Mouse (Mus musculus) embryo, embryonic 11.5 days (tissue): ENCODE data around the gene Sbno2.
A peak's percentile ranks its signal among the peaks of the same experiment; 100 is the strongest.
"Not testable (repeated sequence)": the region's sequence is repeated elsewhere in the genome, so short reads cannot be mapped to it uniquely, and the experiment has no call there.

Experiments
- DNase-seq: peaks from one replicate; pipeline ENCODE4 v3.0.0-alpha.2; 2012; ENCODE audit warnings: low read depth, low spot score

The Sbno2 gene

DNA sequence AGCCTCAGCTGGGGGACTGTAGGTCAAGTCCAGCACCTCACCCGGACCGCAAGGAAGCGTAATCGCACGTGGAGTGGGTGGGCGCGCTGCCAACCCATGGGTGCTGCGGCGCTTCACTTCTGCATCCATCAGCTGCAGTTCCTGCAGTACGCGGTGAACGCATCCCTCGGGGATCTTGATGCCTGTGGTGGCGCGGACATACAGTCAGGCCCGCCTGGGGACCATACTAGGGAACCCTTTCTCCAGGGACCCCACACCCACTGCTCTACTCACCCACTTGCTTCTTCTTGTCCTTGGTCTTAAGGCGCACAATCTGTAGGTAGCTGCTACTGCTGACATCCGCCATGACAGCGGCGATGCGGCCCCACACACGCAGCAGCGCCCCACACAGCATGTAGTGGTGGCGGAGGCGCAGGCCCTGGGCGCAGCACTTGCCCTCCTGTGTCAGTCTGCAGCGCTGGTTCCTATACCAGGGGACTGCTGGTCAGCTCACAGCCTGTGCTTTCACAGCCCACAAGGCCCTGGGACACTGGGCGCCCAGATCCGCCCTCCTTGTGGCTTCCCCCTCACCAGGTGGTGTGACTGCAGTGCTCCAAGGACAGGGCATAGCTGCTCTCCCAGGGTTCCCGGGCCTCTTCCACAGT is 47.6 kb downstream of the Sbno2 start:
- no peak for DNase-seq

DNA sequence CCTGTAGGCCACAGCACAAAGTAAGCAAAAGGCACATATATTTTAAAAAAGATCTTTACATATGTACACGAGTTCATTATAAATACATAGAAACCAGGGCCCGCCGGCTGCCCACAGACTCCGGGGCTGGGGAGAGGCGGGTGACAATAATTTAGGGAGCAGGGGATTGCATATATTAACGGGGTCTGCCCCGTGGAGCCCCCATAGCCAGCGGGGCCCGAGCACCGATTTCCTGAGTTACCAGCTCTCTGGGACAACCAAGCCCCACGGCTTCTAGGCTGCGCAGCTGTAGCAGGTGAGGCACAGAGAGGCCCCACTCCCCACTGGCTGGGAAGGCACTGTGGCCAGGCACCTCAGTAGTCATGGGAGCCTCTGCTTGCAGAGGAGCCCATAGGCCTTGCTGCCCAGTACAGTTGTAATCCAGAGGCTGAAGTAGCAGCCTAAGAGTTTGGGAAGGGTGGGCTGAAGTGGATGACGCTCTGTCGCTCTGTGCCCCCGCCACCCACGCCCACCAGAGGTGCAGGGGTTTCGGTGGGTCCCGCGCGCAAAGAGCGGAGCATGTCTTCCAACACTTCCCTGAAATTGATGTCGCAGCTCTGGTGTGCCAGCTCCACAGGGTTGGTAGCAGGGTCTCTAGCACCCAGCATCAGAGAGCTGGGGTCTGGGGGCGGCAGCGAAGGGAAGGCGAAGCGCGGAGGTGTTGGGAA is 48.2 kb downstream of the Sbno2 start:
- no peak for DNase-seq

DNA sequence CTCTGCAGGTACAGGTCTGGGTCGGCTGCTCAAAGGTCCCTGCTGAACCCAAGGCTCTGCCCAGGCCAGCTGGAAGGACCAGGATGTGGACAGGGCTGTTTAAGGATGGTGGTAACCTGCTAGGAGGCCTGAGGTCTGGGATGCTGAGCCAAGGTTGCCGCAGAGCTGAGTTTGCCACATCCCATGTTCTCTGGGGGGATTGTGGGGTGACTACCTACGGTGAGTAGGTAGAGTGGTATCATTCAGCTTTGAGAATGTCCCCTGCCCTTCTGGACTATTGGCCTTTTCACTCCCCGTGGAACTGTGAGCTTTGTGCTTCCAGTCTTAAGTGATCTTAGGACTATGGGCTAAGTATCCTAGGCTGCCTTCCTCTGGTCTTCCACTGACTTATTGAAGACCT is 48.9 kb downstream of the Sbno2 start:
- no peak for DNase-seq

DNA sequence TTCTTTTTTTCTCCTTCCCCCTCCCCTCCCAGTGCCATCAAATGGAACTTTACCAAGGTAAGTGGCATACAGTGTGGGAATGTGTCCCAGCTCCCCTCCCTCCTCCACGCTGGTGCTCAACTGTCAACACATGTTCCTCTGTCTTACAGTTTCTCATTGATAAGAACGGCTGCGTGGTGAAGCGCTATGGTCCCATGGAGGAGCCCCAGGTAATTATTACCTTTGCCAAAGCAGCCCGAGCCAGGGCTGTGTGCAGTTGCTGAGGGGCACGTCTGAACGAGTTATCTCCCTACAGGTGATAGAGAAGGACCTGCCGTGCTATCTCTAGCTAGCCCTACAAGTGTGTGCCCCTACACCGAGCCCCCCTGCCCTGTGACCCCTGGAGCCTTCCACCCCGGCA is 49.5 kb downstream of the Sbno2 start:
- no peak for DNase-seq

DNA sequence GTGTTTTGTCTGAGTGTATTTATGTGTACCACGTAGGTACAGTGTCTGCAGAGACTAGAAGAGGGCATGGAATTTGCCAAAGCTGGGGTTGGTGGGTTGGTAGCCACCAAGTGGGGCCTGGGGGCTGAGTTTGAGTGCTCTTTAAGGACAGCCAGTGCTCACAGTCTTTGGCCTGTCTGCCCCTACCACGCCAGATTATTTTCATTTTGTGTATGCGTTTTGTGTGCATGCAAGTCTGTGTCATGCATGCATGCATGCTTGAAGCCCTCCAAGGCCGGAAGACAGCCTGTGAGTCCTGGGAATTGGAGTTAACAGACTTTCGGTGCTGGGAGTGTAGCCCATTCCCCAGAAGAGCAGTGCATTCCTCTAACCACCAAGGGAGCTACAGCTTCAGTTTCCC is 50.0 kb downstream of the Sbno2 start:
- DNase-seq: no peak

DNA sequence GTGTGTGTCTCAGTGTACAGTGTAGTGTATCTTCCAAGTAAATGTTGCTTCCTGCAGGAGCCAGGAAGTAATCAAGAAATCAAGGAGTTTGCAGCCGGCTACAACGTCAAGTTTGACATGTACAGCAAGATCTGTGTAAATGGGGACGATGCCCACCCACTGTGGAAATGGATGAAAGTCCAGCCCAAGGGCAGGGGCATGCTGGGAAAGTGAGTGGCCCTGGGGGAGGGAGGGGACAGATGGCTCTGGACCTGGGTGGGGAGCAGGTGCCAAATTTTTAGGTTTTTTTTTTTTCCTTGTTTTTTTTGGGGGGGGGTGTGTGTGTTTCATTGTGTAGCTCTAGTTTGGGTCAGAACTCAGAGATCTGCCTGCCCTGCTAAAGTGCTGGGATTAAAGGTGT is 50.5 kb downstream of the Sbno2 start:
- not testable (repeated sequence) for DNase-seq

DNA sequence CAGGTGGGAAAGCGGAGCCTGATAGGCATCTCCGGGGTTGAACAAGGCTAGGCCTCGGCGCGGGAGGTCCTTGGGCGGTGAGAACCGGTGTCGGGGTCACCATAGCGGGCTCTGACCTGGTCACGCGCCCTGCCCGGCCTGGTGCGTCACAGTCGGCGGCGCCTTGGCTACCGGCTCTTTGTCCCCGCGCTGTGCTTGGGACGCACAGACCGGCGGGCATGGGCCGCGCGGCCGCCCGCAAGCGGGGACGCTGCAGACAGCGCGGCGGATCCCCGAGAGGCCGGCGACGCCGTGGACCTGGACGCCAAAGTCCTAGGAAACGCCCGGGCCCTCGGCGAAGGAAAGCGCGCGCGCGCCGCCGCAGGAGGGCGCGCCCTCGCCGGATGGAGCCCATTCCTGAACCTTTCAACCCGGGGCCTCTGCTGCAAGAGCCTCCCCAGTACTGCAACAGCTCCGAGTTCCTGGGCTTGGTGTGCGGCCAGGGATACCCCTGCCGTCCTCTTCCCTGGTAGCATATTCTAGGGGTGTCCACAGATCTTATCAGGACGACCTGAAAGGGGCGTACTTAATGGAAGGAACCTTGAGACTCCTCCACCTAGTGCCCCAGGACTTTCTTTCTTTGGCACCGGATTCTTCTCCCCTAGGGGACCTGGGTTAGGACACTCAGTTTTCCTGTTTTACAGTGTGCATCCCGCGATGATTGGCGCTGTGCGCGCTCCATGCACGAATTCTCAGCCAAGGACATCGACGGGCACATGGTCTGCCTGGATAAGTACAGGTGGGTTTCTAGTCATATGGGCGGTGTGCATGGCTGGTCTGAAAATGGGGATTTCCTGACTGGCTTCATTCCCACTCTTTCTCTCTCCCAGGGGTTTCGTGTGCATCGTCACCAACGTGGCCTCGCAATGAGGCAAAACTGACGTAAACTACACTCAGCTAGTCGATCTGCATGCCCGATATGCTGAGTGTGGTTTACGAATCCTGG is 51.2 kb downstream of the Sbno2 start:
- peak; percentile 52 for DNase-seq

DNA sequence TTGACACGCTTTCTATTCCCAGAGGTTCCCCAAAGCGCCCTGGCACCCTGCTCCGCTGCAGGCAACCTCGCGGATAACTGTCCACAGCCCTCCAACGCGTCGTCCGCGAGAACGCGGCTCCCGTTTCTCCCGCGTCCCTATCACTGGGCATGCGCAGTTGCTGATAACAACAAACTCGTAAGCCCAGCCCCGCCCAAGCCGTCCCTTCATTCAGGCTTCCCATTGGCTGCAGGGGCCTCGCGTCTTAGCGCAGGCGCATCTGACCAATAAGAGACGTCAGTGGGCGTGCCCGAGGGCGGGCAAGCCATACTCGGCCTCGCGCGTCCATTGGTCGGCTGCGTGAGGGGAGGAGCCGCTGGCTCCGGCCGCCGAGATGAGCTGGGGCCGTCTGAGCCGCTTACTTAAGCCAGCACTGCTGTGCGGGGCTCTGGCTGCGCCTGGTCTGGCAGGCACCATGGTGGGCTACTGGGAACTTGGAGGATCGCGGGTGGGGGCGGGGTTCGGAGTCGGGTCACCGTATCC is 52.1 kb downstream of the Sbno2 start:
- peak; percentile 100 for DNase-seq

DNA sequence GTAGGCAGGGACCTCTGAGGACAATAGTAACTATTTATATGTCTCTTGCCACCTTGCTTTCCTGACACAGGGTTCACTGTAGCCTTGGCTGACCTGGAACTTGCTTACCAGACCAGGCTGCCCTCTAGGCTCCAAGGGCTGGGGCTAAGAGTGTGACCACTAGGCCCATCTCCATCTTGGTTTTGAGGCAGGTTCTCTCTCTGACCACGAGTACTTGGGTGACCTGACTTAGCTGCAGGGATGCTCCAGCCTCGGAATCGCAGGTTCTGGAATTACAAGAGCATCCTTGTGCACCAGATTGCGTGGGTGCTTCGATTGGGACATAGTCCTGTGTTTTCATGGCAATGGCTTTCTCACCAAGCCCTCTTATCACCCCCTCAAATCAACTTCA is 53.0 kb downstream of the Sbno2 start:
- DNase-seq: no peak

DNA sequence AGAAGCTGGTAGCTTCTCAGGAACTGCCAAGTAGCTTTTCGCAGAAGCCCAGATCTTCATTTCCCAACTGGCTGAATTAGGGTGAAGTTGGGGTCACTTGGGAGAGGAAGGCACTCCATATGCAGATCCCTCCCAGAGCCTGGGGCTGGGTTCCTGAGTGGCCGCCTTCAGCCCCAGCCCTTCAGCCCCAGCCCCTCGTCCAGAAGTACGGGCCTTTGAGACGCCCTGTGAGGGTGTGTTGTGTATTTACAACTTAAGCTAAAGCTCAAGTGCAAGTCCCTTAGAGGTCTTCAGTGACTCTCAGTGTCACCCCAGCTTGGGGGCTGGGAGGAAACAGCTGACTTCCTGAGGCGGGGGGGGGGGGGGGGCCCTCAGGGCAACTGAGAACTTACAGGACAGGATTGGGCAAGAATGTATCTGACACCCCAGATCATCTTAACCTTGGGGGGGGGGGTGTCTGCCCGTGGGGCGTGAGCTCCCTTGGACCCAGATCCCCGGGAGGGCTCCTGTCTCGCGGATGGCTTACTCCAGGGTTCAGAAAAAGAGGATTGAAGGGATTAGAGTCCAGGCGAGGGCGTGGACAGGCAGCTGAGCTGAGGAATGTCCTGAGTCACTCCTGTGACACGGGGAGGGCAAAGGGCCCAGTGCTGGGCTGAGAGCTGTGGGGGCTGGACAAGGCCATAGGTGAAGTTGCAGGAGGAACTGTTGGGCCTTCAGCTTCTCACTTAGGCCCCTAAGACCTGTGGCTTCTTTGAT is 53.6 kb downstream of the Sbno2 start:
- no peak for DNase-seq

DNA sequence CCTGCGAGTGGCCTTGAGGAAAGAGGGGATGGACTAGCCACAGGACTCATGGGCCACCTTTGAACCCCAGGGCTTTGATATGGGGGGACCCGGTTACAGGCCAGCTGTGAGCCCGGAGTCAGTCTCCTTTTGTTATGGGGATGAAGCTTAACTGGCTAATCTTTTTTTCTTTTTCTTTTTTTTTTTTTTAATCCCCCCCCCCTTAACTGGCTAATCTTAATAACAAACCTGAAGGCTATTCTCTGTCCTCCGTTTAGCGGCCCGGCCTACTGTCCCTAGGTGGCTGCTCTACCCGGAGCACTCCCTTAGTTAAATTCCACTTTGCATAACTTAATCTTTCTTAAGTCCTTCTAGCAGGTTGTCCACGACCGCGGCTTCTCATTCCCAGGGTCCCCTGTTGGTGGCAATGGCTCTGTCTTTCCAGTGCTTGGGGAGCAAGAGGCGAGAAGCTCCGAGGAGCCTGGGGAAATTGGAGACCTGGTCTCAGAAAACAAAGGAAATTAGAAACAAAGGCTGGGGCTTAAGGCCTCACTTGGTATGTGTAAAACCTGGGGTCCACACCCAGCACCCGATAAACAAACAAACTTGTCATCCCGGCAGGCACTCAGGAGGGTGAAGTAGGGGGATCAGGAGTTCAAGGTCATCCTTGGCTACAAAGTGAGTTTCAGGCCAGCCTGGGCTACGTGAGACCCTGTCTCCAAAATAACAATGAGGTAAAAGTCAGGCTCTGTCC is 54.3 kb downstream of the Sbno2 start:
- no peak for DNase-seq

DNA sequence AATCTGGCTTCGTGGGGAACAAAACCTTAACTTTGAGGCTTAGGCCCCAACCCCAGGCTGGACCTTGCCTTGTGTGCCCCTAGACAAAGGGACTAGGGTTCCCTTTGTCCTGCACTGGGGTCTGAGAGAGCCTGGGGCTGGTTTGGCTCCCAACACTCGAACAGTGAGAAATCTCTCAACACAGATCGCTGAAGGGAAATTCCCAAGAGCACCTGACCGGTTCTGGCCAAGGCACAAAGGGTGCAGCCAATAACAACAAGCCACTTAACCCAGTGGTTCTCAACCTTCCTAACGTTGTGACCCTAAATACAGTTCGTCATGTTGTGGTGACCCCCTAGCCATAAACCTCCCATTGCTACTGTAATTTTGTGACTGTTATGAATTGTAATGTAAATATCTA is 55.1 kb downstream of the Sbno2 start:
- no peak for DNase-seq

DNA sequence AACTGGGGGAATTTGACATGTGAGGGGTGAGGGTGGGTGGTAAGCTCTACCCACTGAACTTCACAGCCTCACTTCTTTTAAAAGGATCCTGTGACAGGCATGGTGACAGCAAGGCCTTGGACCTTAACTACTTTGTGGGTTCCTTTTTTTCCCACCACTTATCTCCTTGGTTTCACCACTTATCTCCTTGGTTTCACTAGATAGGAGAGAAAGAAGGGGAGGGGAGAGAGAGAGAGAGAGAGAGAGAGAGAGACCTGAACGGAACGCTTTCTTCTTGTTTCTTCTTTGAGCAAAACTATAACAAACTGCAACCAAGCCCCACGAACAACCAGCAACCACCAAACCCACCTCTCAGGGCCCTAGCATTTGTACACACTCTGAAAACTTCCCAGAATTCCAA is 56.5 kb downstream of the Sbno2 start:
- DNase-seq: no peak

DNA sequence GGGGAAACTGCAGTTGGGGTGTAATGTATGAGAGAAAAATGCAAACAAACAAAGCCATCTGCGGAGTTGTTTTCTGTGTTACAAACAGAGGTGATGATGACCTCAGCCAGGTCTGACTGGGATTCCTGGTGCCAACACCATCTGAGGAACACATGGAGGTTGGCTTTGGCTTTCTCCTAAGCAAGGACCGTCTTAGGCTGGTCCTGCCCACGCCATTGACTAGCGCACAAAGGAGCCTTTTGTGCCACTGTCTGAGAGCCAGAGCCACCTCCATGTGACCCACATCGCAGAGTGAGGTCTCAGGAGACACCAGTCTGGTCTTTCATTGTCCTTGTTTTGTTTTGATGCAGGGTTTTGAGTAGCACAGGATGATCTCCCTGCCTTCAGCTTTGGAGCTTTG is 57.0 kb downstream of the Sbno2 start:
- no peak for DNase-seq

DNA sequence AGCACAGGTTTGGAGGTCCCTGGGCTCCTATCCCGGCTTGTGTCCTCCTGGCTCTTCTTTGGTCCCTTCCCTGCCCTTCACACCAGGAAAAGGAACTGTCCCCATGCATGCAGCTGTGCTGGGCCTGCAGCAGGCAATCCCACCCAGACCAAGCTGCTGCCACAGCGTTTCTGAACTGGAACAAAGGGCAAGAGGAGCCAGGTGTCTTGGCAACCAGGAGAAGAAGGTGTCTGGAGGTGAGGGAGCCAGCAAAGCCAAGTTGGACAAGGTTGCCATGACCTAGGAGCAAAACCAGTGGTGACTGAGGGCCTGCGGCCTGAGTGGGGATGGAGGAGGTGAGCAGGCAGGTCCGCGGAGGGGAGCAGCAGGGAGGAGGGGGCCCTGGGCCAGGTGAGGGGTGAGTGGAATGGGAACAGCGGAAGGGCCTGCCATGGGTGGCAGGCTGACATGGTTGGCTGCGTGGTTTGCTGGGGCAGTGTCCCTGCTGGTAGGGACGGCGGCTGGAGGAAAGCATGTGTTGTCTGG is 58.3 kb downstream of the Sbno2 start, which contains the start of gene Gpx4:
Gene Gpx4 (plus strand): TSS at position 126 of the 525 bp plus-strand sequence.
- no peak for DNase-seq

DNA sequence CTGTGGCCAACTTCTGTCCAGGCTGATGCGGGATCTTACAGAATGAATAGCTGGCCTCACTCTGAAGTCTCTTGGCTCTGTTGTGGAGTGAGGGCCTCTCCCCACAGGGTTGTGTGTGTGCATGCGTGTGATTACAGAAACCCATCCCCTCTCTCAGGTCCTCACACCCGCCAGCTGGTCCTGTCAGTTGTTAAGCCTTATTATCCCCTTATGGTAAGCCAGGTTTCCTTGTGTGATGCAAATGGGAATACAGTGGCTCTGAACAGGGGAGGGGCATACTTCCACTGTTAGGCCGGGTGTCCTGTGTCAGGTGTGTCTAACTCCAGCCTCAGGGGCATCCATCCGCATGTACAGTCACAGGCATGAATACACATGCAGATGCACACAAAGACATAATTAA is 59.6 kb downstream of the Sbno2 start:
- no peak for DNase-seq

DNA sequence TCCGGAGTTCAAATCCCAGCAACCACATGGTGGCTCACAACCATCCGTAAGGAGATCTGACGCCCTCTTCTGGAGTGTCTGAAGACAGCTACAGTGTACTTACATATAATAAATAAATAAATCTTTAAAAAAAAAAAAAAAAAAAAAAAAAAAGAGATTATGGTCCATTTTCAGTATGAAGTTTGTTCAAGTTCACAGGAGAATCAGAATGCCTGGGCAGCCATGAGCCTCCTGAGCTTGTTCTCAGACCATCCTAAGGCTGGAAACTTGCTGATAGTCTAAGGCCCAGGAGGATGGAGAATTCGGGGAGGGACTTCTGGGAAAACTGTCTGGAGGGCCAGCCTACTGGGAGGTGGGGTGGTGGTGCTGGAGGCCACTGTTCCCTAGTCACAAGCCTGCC is 60.0 kb downstream of the Sbno2 start:
- not testable (repeated sequence) for DNase-seq

DNA sequence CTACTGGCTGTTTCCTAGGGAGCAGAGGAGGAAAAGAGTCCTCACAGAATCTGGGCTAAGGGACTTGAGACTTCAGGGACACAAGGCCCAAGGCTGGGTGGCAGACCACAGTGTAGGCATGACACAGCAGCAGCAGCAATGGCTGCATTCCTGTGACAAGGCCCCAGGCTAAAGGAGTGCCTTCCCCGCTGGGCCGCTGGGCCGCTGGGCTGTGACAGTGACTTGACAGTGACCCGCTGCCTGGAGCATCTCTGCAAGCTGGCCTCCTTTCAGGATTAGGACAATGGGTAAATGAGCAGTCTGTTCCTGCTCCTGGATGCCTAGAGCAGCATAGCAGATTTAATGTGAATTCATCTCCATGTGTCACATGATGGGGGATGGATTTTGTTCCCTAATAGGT is 61.3 kb downstream of the Sbno2 start:
- no peak for DNase-seq

DNA sequence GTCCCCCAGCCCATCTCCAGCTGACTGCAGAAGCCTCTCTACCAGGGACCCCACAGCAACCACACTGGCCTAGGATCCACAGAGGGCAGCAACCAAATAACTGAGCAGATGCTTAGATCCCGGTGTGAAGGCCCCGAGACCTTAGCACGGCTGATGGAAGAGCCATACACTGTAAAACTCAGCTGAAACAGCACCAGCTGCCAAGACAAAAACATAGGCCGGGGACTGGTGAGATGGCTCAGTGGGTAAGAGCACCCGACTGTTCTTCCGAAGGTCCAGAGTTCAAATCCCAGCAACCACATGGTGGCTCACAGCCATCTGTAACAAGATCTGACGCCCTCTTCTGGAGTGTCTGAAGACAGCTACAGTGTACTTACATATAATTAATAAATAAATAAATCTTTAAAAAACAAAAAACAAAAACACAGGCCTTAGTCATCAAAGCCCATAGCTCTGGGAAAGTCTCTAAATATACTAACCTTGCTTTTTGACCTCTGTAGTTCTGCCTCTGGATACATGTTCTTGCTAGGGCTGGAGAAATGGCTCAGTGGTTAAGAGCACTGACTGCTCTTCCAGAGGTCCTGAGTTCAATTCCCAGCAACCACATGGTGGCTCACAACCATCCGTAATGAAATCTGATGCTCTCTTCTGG is 63.8 kb downstream of the Sbno2 start:
- DNase-seq: not testable (repeated sequence)

DNA sequence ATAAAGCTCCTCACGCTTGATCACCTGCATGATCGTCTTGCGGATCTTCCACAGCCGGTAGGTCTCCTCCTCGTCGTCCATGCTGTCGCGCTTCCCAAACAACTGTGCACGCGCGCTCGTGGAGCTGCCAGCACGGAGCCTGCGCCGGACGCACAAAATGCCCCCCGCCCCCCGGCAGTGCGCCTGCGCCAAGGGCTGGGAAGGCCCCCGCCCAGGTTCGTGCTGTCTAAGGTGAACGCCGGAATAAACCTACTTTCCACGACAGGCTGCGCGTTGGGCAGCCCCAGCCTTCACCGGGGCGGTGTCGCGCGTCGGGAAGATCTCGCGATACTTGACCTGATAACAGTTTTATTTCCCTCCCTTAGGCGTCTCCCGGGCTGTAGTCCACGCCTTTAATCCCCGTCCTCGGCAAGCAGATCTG is 65.8 kb downstream of the Sbno2 start, which contains the start of gene Polr2e:
Gene Polr2e (minus strand): TSS at position 237 of the 421 bp plus-strand sequence.
- peak; percentile 96 for DNase-seq
